Comparison of ENCODE assay signal across 10 mouse cellular contexts in genomic region chr19:4441090-4441591, GRCm38 (mm10). TPM values are rescaled to one million over a fixed set of nuclear protein-coding genes. Genes with fewer than 3 reads are reported as not detected.
DNase-seq lines count a peak whose midpoint lies in the region; ATAC-seq and TF ChIP-seq lines count a peak whose summit lies in the region.
"Had no signal": no experiment of that assay in that cellular context is flagged by ENCODE, and none has a peak within 500 bp of the region (broad histone marks: within the 10 kb centered on the region; RNA-seq: fewer than 3 reads in every experiment).

No protein-coding gene starts in this region.

- H3K4me1 ChIP-seq in midbrain, embryonic 14.5 days (ENCODE audit: control insufficient read depth, insufficient read depth, low read length): peaks cover 8% of the 10 kb centered on the region; the same call in 1 of the 2 replicates
- H3K4me1 ChIP-seq in midbrain, embryonic 13.5 days (replicated peaks): peaks cover 26% of the 10 kb centered on the region
- no peaks in the 10 kb centered on the region for H3K4me1 ChIP-seq in cortical plate, adult 2 months (ENCODE audit: control insufficient read depth, insufficient read depth, low read length)
- peaks cover 30% of the 10 kb centered on the region for H3K4me1 ChIP-seq in liver, adult 2 months (ENCODE audit: control insufficient read depth, insufficient read depth, low read length)

- DNase-seq in midbrain, embryonic 14.5 days: peak; percentile 59
- DNase-seq in ZHBTc4 (ENCODE audit: low read depth, low spot score): peak; percentile 67
- DNase-seq in heart, postnatal 36 days: peak; percentile 55 to 58
- peak; percentile 32 for DNase-seq in liver, adult 2 months (ENCODE audit: extremely low read depth, low read depth, low spot score)
- DNase-seq in retina, embryonic 14.5 days (ENCODE audit: low spot score): peak; percentile 80
- DNase-seq in Muller cell, postnatal 12 days (ENCODE audit: inconsistent ontology term): no peak

- H3K27me3 ChIP-seq in midbrain, embryonic 14.5 days (ENCODE audit: control insufficient read depth, insufficient read depth, low read length): 0 out of 2 replicates have a peak, but pooled peaks cover 3% of the 10 kb centered on the region
- H3K27me3 ChIP-seq in midbrain, embryonic 13.5 days: peaks cover 34% of the 10 kb centered on the region
- no peaks in the 10 kb centered on the region for H3K27me3 ChIP-seq in liver, adult 2 months (ENCODE audit: control insufficient read depth, insufficient read depth, low read length)

- H3K4me2 ChIP-seq in midbrain, embryonic 14.5 days (ENCODE audit: low read length): no peak overlapping the region
- no peak overlapping the region for H3K4me2 ChIP-seq in midbrain, embryonic 13.5 days (replicated peaks)
- H3K4me2 ChIP-seq: hindbrain, embryonic 15.5 days had no signal

- H3K9ac ChIP-seq in midbrain, embryonic 14.5 days (replicated peaks; ENCODE audit: low read length): no peak overlapping the region
- H3K9ac ChIP-seq in midbrain, embryonic 13.5 days (replicated peaks): no peak overlapping the region
- no peak overlapping the region for H3K9ac ChIP-seq in liver, adult 2 months (ENCODE audit: low read depth, low read length)
- H3K9ac ChIP-seq: hindbrain, embryonic 15.5 days had no signal

- no peak overlapping the region for H3K27ac ChIP-seq in midbrain, embryonic 14.5 days (replicated peaks; ENCODE audit: low read depth, low read length)
- no peak overlapping the region for H3K27ac ChIP-seq in midbrain, embryonic 13.5 days
- H3K27ac ChIP-seq in cortical plate, adult 2 months (ENCODE audit: insufficient read depth, low read length): no peak overlapping the region
- H3K27ac ChIP-seq in liver, adult 2 months (replicated peaks; ENCODE audit: insufficient read depth, low read depth, low read length): peak overlapping the region; percentile 89

- H3K79me2 ChIP-seq in liver, adult 2 months (ENCODE audit: control insufficient read depth, insufficient read depth, low read length): peaks cover 16% of the 10 kb centered on the region

- no peak for ATAC-seq in midbrain, embryonic 14.5 days (ENCODE audit: low FRiP score, low TSS enrichment)
- no peak for ATAC-seq in midbrain, embryonic 13.5 days

- no peaks in the 10 kb centered on the region for H3K36me3 ChIP-seq in midbrain, embryonic 14.5 days (ENCODE audit: control insufficient read depth, insufficient read depth, low read length)
- H3K36me3 ChIP-seq in midbrain, embryonic 13.5 days: no peaks in the 10 kb centered on the region
- no peaks in the 10 kb centered on the region for H3K36me3 ChIP-seq in liver, adult 2 months (ENCODE audit: control insufficient read depth, insufficient read depth, low read length)
- H3K36me3 ChIP-seq: hindbrain, embryonic 15.5 days had no signal

- TF ChIP-seq CTCF in cortical plate, adult 2 months (IDR thresholded peaks at IDR 0.05; ENCODE audit: extremely low read depth, insufficient read depth, low read length): peak; percentile 51; the same call in 1 of the 2 replicates
- TF ChIP-seq CTCF in liver, adult 2 months (IDR thresholded peaks at IDR 0.05; ENCODE audit: low read depth, low read length): 0 out of 2 replicates have a peak, but pooled peaks have one; percentile 24

- no peak overlapping the region for H3K4me3 ChIP-seq in midbrain, embryonic 14.5 days (replicated peaks; ENCODE audit: low read depth, low read length)
- H3K4me3 ChIP-seq in midbrain, embryonic 13.5 days (replicated peaks): no peak overlapping the region
- H3K4me3 ChIP-seq in cortical plate, adult 2 months (ENCODE audit: insufficient read depth, low read length): no peak overlapping the region
- no peak overlapping the region for H3K4me3 ChIP-seq in liver, adult 2 months (ENCODE audit: insufficient read depth, low read depth, low read length)
- H3K4me3 ChIP-seq: hindbrain, embryonic 15.5 days had no signal

- WGBS in midbrain, embryonic 14.5 days: 30% methylated on average over 6 of the region's 6 CpGs
- 28% methylated on average over 6 of the region's 6 CpGs for WGBS in midbrain, embryonic 13.5 days
- 4% methylated on average over 6 of the region's 6 CpGs for WGBS in liver, adult 2 months

- intact Hi-C loops in heart, postnatal 36 days (cut with DNase I): loop anchor here (2.0 kb wide), 1 partner anchor 102 kb away; no protein-coding TSS in a partner anchor

- no peaks in the 10 kb centered on the region for H3K9me3 ChIP-seq in midbrain, embryonic 14.5 days (ENCODE audit: control insufficient read depth, low read length)
- H3K9me3 ChIP-seq in midbrain, embryonic 13.5 days: no peaks in the 10 kb centered on the region
- H3K9me3 ChIP-seq: hindbrain, embryonic 15.5 days had no signal

- TF ChIP-seq POLR2A in cortical plate, adult 2 months (IDR thresholded peaks at IDR 0.05; ENCODE audit: extremely low read depth, insufficient read depth, low read length): no peak
- no peak for TF ChIP-seq POLR2A in liver, adult 2 months (IDR thresholded peaks at IDR 0.05; ENCODE audit: extremely low read depth, insufficient read depth, low read length)

RNA-seq across cellular contexts. Expression of gene Rhod, which starts 1.9 kb away (rescaled TPM):
- 2.6 and 4.8 TPM in 2 replicates for polyA plus RNA-seq in midbrain, embryonic 14.5 days (2014; fragmentation: Nextera tagmentation; extraction: Ambion mirVana)
- polyA plus RNA-seq in midbrain, embryonic 13.5 days (2015; fragmentation: Nextera tagmentation; extraction: Ambion mirVana): 4.2 and 10.3 TPM in 2 replicates
- 1.3 TPM in 2 replicates for polyA plus RNA-seq in cortical plate, adult 2 months (2012; rRNA removed)
- total RNA-seq in heart, postnatal 36 days (2021): 1 to 10 TPM; 5.5 to 5.8 TPM
- 23.9 and 33.7 TPM in 2 replicates for total RNA-seq in liver, adult 2 months (2014; rRNA removed)
- 34.9 and 39.6 TPM in 2 replicates for polyA plus RNA-seq in liver, adult 2 months (2012; rRNA removed)

RNA-seq across cellular contexts. Expression of gene Syt12, which starts 36.1 kb away (rescaled TPM):
- 1.6 and 1.9 TPM in 2 replicates for polyA plus RNA-seq in midbrain, embryonic 14.5 days (2014; fragmentation: Nextera tagmentation; extraction: Ambion mirVana)
- polyA plus RNA-seq in midbrain, embryonic 13.5 days (2015; fragmentation: Nextera tagmentation; extraction: Ambion mirVana): 1.7 and 1.9 TPM in 2 replicates
- polyA plus RNA-seq in cortical plate, adult 2 months (2012; rRNA removed): 24.6 and 26.4 TPM in 2 replicates
- 1 to 10 TPM; 6.2 to 8.2 TPM for total RNA-seq in heart, postnatal 36 days (2021)
- total RNA-seq in liver, adult 2 months (2014; rRNA removed): 0.27 and 0.28 TPM in 2 replicates
- 0.47 and 0.91 TPM in 2 replicates for polyA plus RNA-seq in liver, adult 2 months (2012; rRNA removed)

RNA-seq across cellular contexts. Expression of gene Kdm2a, which starts 43.1 kb away (rescaled TPM):
- polyA plus RNA-seq in midbrain, embryonic 14.5 days (2014; fragmentation: Nextera tagmentation; extraction: Ambion mirVana): 29.2 and 43.9 TPM in 2 replicates
- 37.5 and 43.0 TPM in 2 replicates for polyA plus RNA-seq in midbrain, embryonic 13.5 days (2015; fragmentation: Nextera tagmentation; extraction: Ambion mirVana)
- polyA plus RNA-seq in cortical plate, adult 2 months (2012; rRNA removed): 66.1 and 66.2 TPM in 2 replicates
- total RNA-seq in heart, postnatal 36 days (2021): 10 to 100 TPM; 39.4 to 41.1 TPM
- 29.6 and 32.7 TPM in 2 replicates for total RNA-seq in liver, adult 2 months (2014; rRNA removed)
- 39.5 and 52.6 TPM in 2 replicates for polyA plus RNA-seq in liver, adult 2 months (2012; rRNA removed)

RNA-seq across cellular contexts. Expression of gene 2010003K11Rik, which starts 57.2 kb away (rescaled TPM):
- polyA plus RNA-seq in midbrain, embryonic 14.5 days (2014; fragmentation: Nextera tagmentation; extraction: Ambion mirVana): not detected in 2 replicates
- polyA plus RNA-seq in midbrain, embryonic 13.5 days (2015; fragmentation: Nextera tagmentation; extraction: Ambion mirVana): not detected in 2 replicates
- polyA plus RNA-seq in cortical plate, adult 2 months (2012; rRNA removed): not detected in 2 replicates
- total RNA-seq in heart, postnatal 36 days (2021): under 1 TPM in 1 of 2 experiments, not detected in 1; 0.25 TPM
- total RNA-seq in liver, adult 2 months (2014; rRNA removed): 6.3 and 6.6 TPM in 2 replicates
- polyA plus RNA-seq in liver, adult 2 months (2012; rRNA removed): 5.4 and 7.5 TPM in 2 replicates
- polyA plus RNA-seq: hindbrain, embryonic 15.5 days; stomach, embryonic 14.5 days had no signal
